8 mouse cellular contexts compared by ENCODE assay signal in the genomic region with DNA sequence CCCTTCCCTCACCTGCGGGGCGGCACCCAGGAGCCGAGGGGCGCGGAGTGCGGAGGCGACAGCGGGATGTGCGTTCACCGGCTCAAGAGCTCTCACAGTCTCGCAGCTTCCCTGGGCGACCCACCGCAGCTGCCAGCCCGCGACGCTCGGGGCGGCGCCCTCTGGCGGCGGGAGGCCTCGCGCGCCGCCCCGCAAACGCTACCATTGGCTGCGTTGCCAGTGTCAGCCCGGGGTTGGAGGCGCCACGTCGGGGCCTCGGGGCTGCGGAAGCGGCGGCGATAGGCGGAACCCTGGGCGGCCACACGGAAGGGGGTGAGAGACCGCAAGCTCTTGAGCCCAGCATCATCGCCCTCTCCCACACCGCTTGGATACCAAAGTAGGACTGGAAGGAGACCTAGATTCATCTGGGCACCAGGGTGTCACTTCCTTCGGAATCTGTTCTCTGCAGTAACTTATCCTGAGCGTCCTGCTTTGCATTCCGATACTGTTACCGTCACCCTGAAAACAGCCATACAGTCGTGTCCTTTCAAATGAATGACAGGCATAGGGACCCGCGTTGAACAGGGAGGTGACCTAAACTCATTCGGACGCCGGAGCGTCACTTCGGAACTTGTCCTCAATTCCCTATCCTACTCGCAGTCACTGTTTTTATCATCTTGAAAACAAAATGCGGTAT. TPM values are rescaled to one million over a fixed set of nuclear protein-coding genes. Genes with fewer than 3 reads are reported as not detected.
DNase-seq lines count a peak whose midpoint lies in the region; ATAC-seq and TF ChIP-seq lines count a peak whose summit lies in the region.

A gene (minus strand): TSS at position 186 of the 676 bp plus-strand sequence.

- peak within 1 kb of the TSS; percentile 92 for H3K9ac ChIP-seq in heart, embryonic 12.5 days
- peak within 1 kb of the TSS; percentile 75 for H3K9ac ChIP-seq in kidney, postnatal 0 days (ENCODE audit: low read depth, low read length)
- H3K9ac ChIP-seq in liver, embryonic 11.5 days (ENCODE audit: low read depth, low read length), result peak within 1 kb of the TSS; percentile 92
- H3K9ac ChIP-seq in stomach, embryonic 14.5 days (replicated peaks; ENCODE audit: low read depth, low read length), result peak within 1 kb of the TSS; percentile 81

- peaks cover 47% of the 10 kb centered on the region for H3K79me2 ChIP-seq in C2C12 (ENCODE audit: control insufficient read depth, insufficient read depth)

- peak within 1 kb of the TSS; percentile 80 for H3K4me2 ChIP-seq in heart, embryonic 12.5 days
- peak within 1 kb of the TSS; percentile 82 for H3K4me2 ChIP-seq in kidney, postnatal 0 days (ENCODE audit: low read length)
- peak within 1 kb of the TSS; percentile 71 for H3K4me2 ChIP-seq in liver, embryonic 11.5 days
- peak within 1 kb of the TSS; percentile 90 for H3K4me2 ChIP-seq in stomach, embryonic 14.5 days (replicated peaks; ENCODE audit: low read depth, low read length)

- DNase-seq in brain, embryonic 14.5 days (ENCODE audit: low read depth), result peak; percentile 94
- peak; percentile 94 for DNase-seq in kidney, postnatal 0 days (ENCODE audit: low spot score)
- DNase-seq in liver, embryonic 11.5 days (ENCODE audit: low spot score), result peak; percentile 92
- peak; percentile 94 for DNase-seq in naive thymus-derived CD4-positive, alpha-beta T cell, adult 2 months (ENCODE audit: low read depth)

- peak; percentile 92 for ATAC-seq in heart, embryonic 12.5 days (ENCODE audit: insufficient number of reproducible peaks, low FRiP score)
- peak; percentile 90 for ATAC-seq in kidney, postnatal 0 days (replicated peaks; ENCODE audit: low FRiP score, low read depth)
- ATAC-seq in liver, embryonic 11.5 days (replicated peaks; ENCODE audit: low FRiP score), result peak; percentile 95
- peak; percentile 91 for ATAC-seq in stomach, embryonic 14.5 days (ENCODE audit: insufficient number of reproducible peaks, insufficient read depth, low FRiP score, low read depth)

- H3K4me1 ChIP-seq in erythroblast, embryonic 14.5 days (ENCODE audit: control insufficient read depth), result peaks cover 36% of the 10 kb centered on the region
- H3K4me1 ChIP-seq in heart, embryonic 12.5 days (replicated peaks), result peaks cover 18% of the 10 kb centered on the region
- H3K4me1 ChIP-seq in kidney, postnatal 0 days (replicated peaks; ENCODE audit: insufficient read depth, low read length), result 0 out of 2 replicates have a peak, but pooled peaks cover 8% of the 10 kb centered on the region
- H3K4me1 ChIP-seq in liver, embryonic 11.5 days (replicated peaks; ENCODE audit: control insufficient read depth, insufficient read depth, low read length), result peaks cover 18% of the 10 kb centered on the region
- no peaks in the 10 kb centered on the region for H3K4me1 ChIP-seq in stomach, embryonic 14.5 days (ENCODE audit: control insufficient read depth, insufficient read depth, low read length)

- TF ChIP-seq POLR2A in brain, embryonic 14.5 days (IDR thresholded peaks at IDR 0.05; ENCODE audit: borderline replicate concordance, extremely low read depth, insufficient read depth, insufficient read length, poor library complexity, severe bottlenecking), result peak; percentile 84

- H3K79me3 ChIP-seq in C2C12 (ENCODE audit: low read depth), result peaks cover 37% of the 10 kb centered on the region

- no peaks in the 10 kb centered on the region for H3K27me3 ChIP-seq in C2C12 (ENCODE audit: control insufficient read depth, insufficient read depth, insufficient read length)
- H3K27me3 ChIP-seq in erythroblast, embryonic 14.5 days (ENCODE audit: control insufficient read depth), result 0 out of 2 replicates have a peak, but pooled peaks cover 2% of the 10 kb centered on the region
- H3K27me3 ChIP-seq in heart, embryonic 12.5 days (replicated peaks), result no peaks in the 10 kb centered on the region
- no peaks in the 10 kb centered on the region for H3K27me3 ChIP-seq in kidney, postnatal 0 days (ENCODE audit: insufficient read depth, low read length)
- H3K27me3 ChIP-seq in liver, embryonic 11.5 days (replicated peaks; ENCODE audit: control insufficient read depth, insufficient read depth, low read length), result no peaks in the 10 kb centered on the region
- no peaks in the 10 kb centered on the region for H3K27me3 ChIP-seq in stomach, embryonic 14.5 days (ENCODE audit: control insufficient read depth, insufficient read depth, low read length)

- H3K27ac ChIP-seq in heart, embryonic 12.5 days (ENCODE audit: poor library complexity, severe bottlenecking), result peak within 1 kb of the TSS; percentile 82
- peak within 1 kb of the TSS; percentile 87 for H3K27ac ChIP-seq in kidney, postnatal 0 days
- peak within 1 kb of the TSS; percentile 94 for H3K27ac ChIP-seq in liver, embryonic 11.5 days (ENCODE audit: low read depth, low read length)
- H3K27ac ChIP-seq in stomach, embryonic 14.5 days (ENCODE audit: low read length), result peak within 1 kb of the TSS; percentile 87

- H3K36me3 ChIP-seq in C2C12 (ENCODE audit: control insufficient read depth, insufficient read depth), result no peaks in the 10 kb centered on the region
- H3K36me3 ChIP-seq in erythroblast, embryonic 14.5 days (ENCODE audit: control insufficient read depth), result peaks cover 7% of the 10 kb centered on the region
- H3K36me3 ChIP-seq in heart, embryonic 12.5 days, result no peaks in the 10 kb centered on the region
- no peaks in the 10 kb centered on the region for H3K36me3 ChIP-seq in kidney, postnatal 0 days (ENCODE audit: insufficient read depth, low read length)
- H3K36me3 ChIP-seq in liver, embryonic 11.5 days (ENCODE audit: control insufficient read depth, insufficient read depth, low read length), result no peaks in the 10 kb centered on the region
- no peaks in the 10 kb centered on the region for H3K36me3 ChIP-seq in stomach, embryonic 14.5 days (ENCODE audit: control insufficient read depth, insufficient read depth, low read length)

- peak within 1 kb of the TSS; percentile 74 for H3ac ChIP-seq in C2C12 (ENCODE audit: control insufficient read depth, insufficient read length, low read depth)

- TF ChIP-seq CTCF in C2C12 (IDR thresholded peaks at IDR 0.05; ENCODE audit: control insufficient read depth, insufficient read depth, insufficient read length), result peak; percentile 97
- TF ChIP-seq CTCF in brain, embryonic 14.5 days (IDR thresholded peaks at IDR 0.05; ENCODE audit: borderline replicate concordance, extremely low read depth, insufficient read depth, insufficient read length), result peak; percentile 82
- TF ChIP-seq CTCF in kidney, postnatal 0 days (IDR thresholded peaks at IDR 0.05; ENCODE audit: low read depth), result peak; percentile 75

- under 1% methylated on average over 57 of the region's 57 CpGs for WGBS in heart, embryonic 12.5 days
- under 1% methylated on average over 52 of the region's 57 CpGs for WGBS in kidney, postnatal 0 days
- WGBS in liver, embryonic 11.5 days, result under 1% methylated on average over 57 of the region's 57 CpGs
- under 1% methylated on average over 57 of the region's 57 CpGs for WGBS in stomach, embryonic 14.5 days

- H3K4me3 ChIP-seq in C2C12 (ENCODE audit: insufficient read depth, poor library complexity, severe bottlenecking), result peak within 1 kb of the TSS; percentile 86
- H3K4me3 ChIP-seq in erythroblast, embryonic 14.5 days (replicated peaks), result peak within 1 kb of the TSS; percentile 91
- peak within 1 kb of the TSS; percentile 96 for H3K4me3 ChIP-seq in heart, embryonic 12.5 days
- H3K4me3 ChIP-seq in kidney, postnatal 0 days (replicated peaks; ENCODE audit: low read depth, low read length), result peak within 1 kb of the TSS; percentile 80
- H3K4me3 ChIP-seq in liver, embryonic 11.5 days (ENCODE audit: low read depth, low read length), result peak within 1 kb of the TSS; percentile 97
- peak within 1 kb of the TSS; percentile 94 for H3K4me3 ChIP-seq in stomach, embryonic 14.5 days (ENCODE audit: low read depth, low read length)

- no peaks in the 10 kb centered on the region for H3K9me3 ChIP-seq in erythroblast, embryonic 14.5 days (ENCODE audit: control insufficient read depth, low read length)
- peaks cover 4% of the 10 kb centered on the region; the same call in 1 of the 2 replicates for H3K9me3 ChIP-seq in heart, embryonic 12.5 days (replicated peaks)
- H3K9me3 ChIP-seq in kidney, postnatal 0 days (replicated peaks; ENCODE audit: low read length), result no peaks in the 10 kb centered on the region
- no peaks in the 10 kb centered on the region for H3K9me3 ChIP-seq in liver, embryonic 11.5 days (ENCODE audit: control insufficient read depth, low read length)
- no peaks in the 10 kb centered on the region for H3K9me3 ChIP-seq in stomach, embryonic 14.5 days (ENCODE audit: control insufficient read depth, low read depth, low read length)

TF ChIP-seq in C2C12, 6 proteins besides CTCF, POLR2A, EP300 and RAD21:
- TF ChIP-seq MAX (IDR thresholded peaks at IDR 0.05) (peak; percentile 47), MYOG (IDR thresholded peaks at IDR 0.05; ENCODE audit: control insufficient read depth, extremely low read depth, insufficient read length) (no peak)

RNA-seq across cellular contexts. Expression of the gene that starts here (rescaled TPM):
- polyA plus RNA-seq in C2C12 (2012; fragmentation: generic; extraction: Trizol), result 10.2 TPM
- 113 and 127 TPM in 2 replicates for polyA plus RNA-seq in brain, embryonic 14.5 days (2012; rRNA removed)
- polyA plus RNA-seq in erythroblast, embryonic 14.5 days (2012), result 0.50 and 0.54 TPM in 2 replicates
- 77.9 and 83.9 TPM in 2 replicates for polyA plus RNA-seq in heart, embryonic 12.5 days (2016; fragmentation: Nextera tagmentation; extraction: Ambion mirVana)
- 45.0 and 50.7 TPM in 2 replicates for polyA plus RNA-seq in kidney, postnatal 0 days (2015; fragmentation: Nextera tagmentation; extraction: Ambion mirVana)
- 87.9 and 92.2 TPM in 2 replicates for polyA plus RNA-seq in liver, embryonic 11.5 days (2014; fragmentation: Nextera tagmentation; extraction: Ambion mirVana)
- polyA plus RNA-seq in stomach, embryonic 14.5 days (2014; fragmentation: Nextera tagmentation; extraction: Ambion mirVana), result 113 and 116 TPM in 2 replicates

Comparison
In these comparisons a context has a peak if more than half of its experiments do, and no peak if none do; other contexts are left out.
1. Peak in every context shown above with its lines: DNase-seq, ATAC-seq, H3K4me3 ChIP-seq and H3K27ac ChIP-seq.